Mouse (Mus musculus) midbrain, embryonic 14.5 days (tissue): ENCODE results near the gene Duoxa2. TPM values are rescaled to one million over a fixed set of nuclear protein-coding genes. Genes with fewer than 3 reads are reported as not detected.
"Not testable (repeated sequence)": the region's sequence is repeated elsewhere in the genome, so short reads cannot be mapped to it uniquely, and the experiment has no call there.

Experiments
- ATAC-seq: fragments of 200-750 bp; cut with Nextera tagmentation; 2 replicates; pipeline ENCODE4 v1.8.0; 2017; ENCODE audit warnings: moderate number of reproducible peaks, moderate library complexity; ENCODE audit not compliant: low FRiP score, low TSS enrichment
- DNase-seq: peaks from one replicate; pipeline ENCODE4 v3.0.0-alpha.2; 2015
- H3K27ac ChIP-seq: fragments of 300-500 bp; sonication (generic); replicated peaks from 2 replicates; pipeline ENCODE4 v1.5.1; 2014; ENCODE audit warnings: mild to moderate bottlenecking, low read depth, low read length, moderate library complexity
- H3K27me3 ChIP-seq: fragments of 300-500 bp; sonication (generic); 2 replicates; pipeline ENCODE4 v1.6.1; 2014; ENCODE audit warnings: low read length, control low read depth, mixed read lengths; ENCODE audit not compliant: control insufficient read depth, insufficient read depth
- H3K36me3 ChIP-seq: fragments of 300-500 bp; sonication (generic); 2 replicates; pipeline ENCODE4 v1.6.1; 2014; ENCODE audit warnings: low read length, control low read depth; ENCODE audit not compliant: control insufficient read depth, insufficient read depth
- H3K4me1 ChIP-seq: fragments of 300-500 bp; sonication (generic); 2 replicates; pipeline ENCODE4 v1.6.1; 2014; ENCODE audit warnings: mild to moderate bottlenecking, antibody characterized with exemption, low read length, control low read depth; ENCODE audit not compliant: control insufficient read depth, insufficient read depth
- H3K4me2 ChIP-seq: fragments of 300-500 bp; sonication (generic); 2 replicates; pipeline ENCODE4 v1.6.1; 2014; ENCODE audit warnings: mild to moderate bottlenecking, low read length, moderate library complexity
- H3K4me3 ChIP-seq: fragments of 300-500 bp; sonication (generic); replicated peaks from 2 replicates; pipeline ENCODE4 v1.5.1; 2014; ENCODE audit warnings: low read depth, low read length
- H3K9ac ChIP-seq: fragments of 300-500 bp; sonication (generic); replicated peaks from 2 replicates; pipeline ENCODE4 v1.6.1; 2014; ENCODE audit warnings: mild to moderate bottlenecking, low read length, moderate library complexity
- H3K9me3 ChIP-seq: fragments of 300-500 bp; sonication (generic); 2 replicates; pipeline ENCODE4 v1.6.1; 2016; ENCODE audit warnings: low read length, control low read depth, mixed read lengths; ENCODE audit not compliant: control insufficient read depth
- WGBS: fragments of 180-500 bp; shearing (Covaris S2); extraction: QIAGEN DNeasy Blood & Tissue Kit; methylation state at CpG from one replicate; pipeline ENCODE4 v1.1.7; 2014; 5-methylcytosine and 5-hydroxymethylcytosine counted together
- polyA plus RNA-seq: library from polyadenylated mRNA; unstranded; fragments of >200 nt; fragmentation: Nextera tagmentation; extraction: Ambion mirVana; gene quantifications from 2 replicates; pipeline ENCODE4 v1.2.1, GENCODE M21; 2014

Gene Duoxa2
- polyA plus RNA-seq, 1 experiment from 2014 or later: not detected

DNA sequence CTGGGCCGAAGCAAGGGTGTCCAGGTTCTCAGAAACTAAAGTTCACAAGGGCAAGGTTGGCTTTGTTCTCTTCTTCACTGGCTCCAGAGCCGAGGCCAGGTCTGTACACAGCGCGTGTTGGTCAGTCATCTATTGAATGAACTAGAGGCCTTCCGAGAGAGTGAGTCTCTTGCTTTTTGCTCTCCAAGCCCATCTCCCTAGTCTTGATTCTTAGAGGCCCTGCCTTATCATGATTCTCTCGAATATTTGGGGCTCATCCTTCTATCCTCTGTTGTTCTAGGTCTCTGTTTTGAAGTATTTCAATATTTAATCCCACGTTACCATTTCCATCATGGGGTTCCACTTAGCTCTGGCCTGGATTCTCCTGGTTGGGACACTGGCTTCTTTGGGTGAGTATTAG lies 16.7 kb downstream of the Duoxa2 start, which contains the start of gene Duox1:
Gene Duox1 (plus strand): TSS at position 301 of the 400 bp plus-strand sequence.
- 88% methylated on average over 7 of the region's 7 CpGs for WGBS
- ATAC-seq (no peak), DNase-seq (no peak)
- H3K4me1 ChIP-seq: peaks cover 6% of the 10 kb centered on the region; the same call in 1 of the 2 replicates
- no peaks in the 10 kb centered on the region for H3K9me3 ChIP-seq
- H3K4me2 ChIP-seq: no peak within 1 kb of the TSS
- H3K9ac ChIP-seq: no peak within 1 kb of the TSS
- H3K4me3 ChIP-seq: no peak within 1 kb of the TSS
- H3K27ac ChIP-seq: no peak within 1 kb of the TSS
- H3K36me3 ChIP-seq: no peaks in the 10 kb centered on the region
- H3K27me3 ChIP-seq: peaks cover 24% of the 10 kb centered on the region

DNA sequence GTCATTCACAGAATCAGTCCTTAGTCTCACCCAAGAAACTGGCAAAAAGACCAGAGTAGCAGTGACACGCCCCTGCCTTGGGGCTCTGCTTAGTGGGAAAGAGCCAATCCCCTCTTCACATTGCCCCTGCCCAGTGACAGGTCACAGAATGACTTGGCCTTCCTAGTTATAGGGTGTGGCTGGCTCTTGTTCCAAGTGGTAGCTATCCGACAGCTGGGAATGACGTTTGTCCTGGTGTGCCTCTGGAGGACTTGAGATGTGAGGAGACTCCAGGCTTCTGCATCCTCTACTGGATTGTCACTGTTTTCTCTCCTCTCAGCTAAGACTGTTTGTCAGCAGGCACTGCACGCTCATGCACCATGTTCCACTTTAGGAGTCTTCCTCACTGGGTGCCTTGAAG lies 18.7 kb downstream of the Duoxa2 start:
- Histone ChIP-seq H3K27me3 (peaks cover 24% of the 10 kb centered on the region), H3K27ac (no peak overlapping the region), H3K4me2 (no peak overlapping the region), H3K4me1 (peaks cover 6% of the 10 kb centered on the region; the same call in 1 of the 2 replicates), H3K36me3 (no peaks in the 10 kb centered on the region), H3K4me3 (no peak overlapping the region), H3K9me3 (no peaks in the 10 kb centered on the region), H3K9ac (no peak overlapping the region)
- DNase-seq (no peak), ATAC-seq (no peak)
- WGBS: 75% methylated on average over 4 of the region's 4 CpGs

DNA sequence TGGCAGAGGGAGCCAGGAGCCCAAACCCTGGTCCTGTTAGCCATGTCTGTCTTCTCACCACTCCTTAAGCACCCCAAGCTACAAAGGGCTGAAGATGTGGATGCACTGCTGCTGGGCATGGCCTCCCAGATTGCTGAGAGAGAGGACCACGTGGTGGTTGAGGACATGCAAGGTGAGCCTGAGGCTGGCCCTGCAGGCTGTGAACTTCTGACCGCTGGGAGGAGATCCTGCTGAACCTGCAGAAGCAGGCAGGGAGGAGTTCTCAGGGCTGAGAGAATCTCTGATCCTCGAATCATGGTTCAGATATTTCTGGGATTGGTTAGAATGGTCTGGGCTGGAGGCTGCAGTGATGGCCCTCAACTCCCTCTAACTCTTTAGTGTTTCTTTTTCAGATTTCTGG lies 25.3 kb downstream of the Duoxa2 start:
- DNase-seq (no peak), ATAC-seq (no peak)
- H3K36me3 ChIP-seq: no peaks in the 10 kb centered on the region
- no peak overlapping the region for H3K4me2 ChIP-seq
- WGBS: 60% methylated on average over 3 of the region's 3 CpGs
- no peak overlapping the region for H3K9ac ChIP-seq
- H3K27me3 ChIP-seq: no peaks in the 10 kb centered on the region
- no peaks in the 10 kb centered on the region for H3K4me1 ChIP-seq
- H3K4me3 ChIP-seq: no peak overlapping the region
- H3K27ac ChIP-seq: no peak overlapping the region
- H3K9me3 ChIP-seq: no peaks in the 10 kb centered on the region

DNA sequence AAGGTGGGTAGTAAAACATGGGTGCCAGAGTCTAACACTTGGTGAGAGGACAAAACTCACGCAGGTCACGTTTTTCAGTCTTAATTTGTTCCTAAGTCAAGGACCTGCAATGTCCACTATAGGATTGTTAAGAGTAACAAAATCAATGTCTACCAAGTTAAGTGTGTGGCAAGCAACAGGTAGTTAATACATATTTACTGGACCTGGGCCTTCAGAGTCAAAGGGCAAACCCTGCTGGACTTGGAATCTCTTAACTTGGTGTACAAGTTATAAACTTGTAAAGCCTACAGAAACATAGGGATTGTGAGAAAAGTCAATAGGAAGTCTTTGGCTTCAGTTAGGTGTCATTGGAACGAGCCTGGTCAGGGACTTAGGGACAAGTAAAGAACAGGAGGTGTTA lies 25.9 kb downstream of the Duoxa2 start:
- no peaks in the 10 kb centered on the region for H3K4me1 ChIP-seq
- H3K36me3 ChIP-seq: no peaks in the 10 kb centered on the region
- H3K9ac ChIP-seq: no peak overlapping the region
- no peaks in the 10 kb centered on the region for H3K27me3 ChIP-seq
- H3K4me3 ChIP-seq: no peak overlapping the region
- no peak for ATAC-seq
- H3K4me2 ChIP-seq: no peak overlapping the region
- no peak overlapping the region for H3K27ac ChIP-seq
- DNase-seq: no peak
- no peaks in the 10 kb centered on the region for H3K9me3 ChIP-seq
- WGBS: 78% methylated on average over 3 of the region's 3 CpGs

DNA sequence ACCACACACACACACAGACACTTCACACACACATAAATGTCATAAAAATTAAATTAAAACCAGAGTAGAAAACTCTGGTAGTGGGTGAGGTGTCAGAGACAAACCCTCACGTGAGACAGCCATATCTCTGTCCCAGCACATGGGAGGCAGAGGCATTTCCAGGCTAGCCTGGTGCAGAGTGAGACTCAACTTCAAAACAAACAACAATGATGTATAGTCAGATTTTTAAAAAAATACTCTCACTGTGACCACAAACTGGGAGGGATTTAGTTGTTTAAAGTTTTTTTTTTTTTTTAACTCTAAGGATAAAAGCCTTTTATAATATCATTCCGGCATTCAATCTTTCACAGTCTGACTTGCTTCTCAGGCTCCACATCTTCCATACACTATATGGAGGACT lies 26.7 kb downstream of the Duoxa2 start:
- no peaks in the 10 kb centered on the region for H3K27me3 ChIP-seq
- ATAC-seq (no peak), DNase-seq (no peak)
- no peaks in the 10 kb centered on the region for H3K4me1 ChIP-seq
- H3K27ac ChIP-seq: no peak overlapping the region
- no peak overlapping the region for H3K4me3 ChIP-seq
- no peak overlapping the region for H3K4me2 ChIP-seq
- no peaks in the 10 kb centered on the region for H3K36me3 ChIP-seq
- H3K9me3 ChIP-seq: no peaks in the 10 kb centered on the region
- no peak overlapping the region for H3K9ac ChIP-seq
- 80% methylated on average over 2 of the region's 2 CpGs for WGBS

DNA sequence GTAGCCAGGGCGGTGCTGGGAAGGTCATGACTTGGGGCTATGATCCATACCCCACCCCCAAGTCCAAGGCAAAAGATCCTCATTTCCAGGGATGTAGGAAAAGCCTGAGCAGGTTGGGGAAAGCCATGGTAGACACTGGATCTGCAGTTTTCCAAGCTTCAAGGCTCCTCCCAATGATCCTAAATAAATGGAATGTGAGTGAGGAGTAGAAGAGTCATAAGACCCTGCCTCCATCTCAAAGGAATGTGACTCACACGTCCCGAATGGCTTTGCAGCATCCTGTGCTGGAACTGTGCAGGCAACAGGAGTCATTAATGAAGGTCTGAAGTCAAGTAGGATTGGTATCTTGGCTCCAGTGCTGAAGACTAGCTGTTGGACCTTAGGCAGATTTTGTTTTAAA lies 29.3 kb downstream of the Duoxa2 start:
- H3K27ac ChIP-seq: no peak overlapping the region
- no peak overlapping the region for H3K4me2 ChIP-seq

DNA sequence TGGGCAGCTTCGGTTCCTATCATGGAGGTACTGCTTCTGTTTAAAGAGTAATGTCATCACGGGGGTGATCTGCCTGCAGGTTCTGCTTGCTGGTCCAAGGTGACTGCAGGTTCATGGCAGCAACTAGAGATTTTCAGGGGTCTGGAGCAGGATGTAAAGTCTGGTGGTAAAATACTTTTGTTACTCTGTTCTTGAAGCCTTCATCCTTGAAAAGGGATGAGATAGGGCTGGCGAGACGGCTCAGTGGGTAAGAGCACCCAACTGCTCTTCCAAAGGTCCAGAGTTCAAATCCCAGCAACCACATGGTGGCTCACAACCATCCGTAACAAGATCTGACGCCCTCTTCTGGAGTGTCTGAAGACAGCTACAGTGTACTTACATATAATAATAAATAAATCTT lies 31.6 kb downstream of the Duoxa2 start:
- not testable (repeated sequence) for DNase-seq, H3K27me3 ChIP-seq, H3K9me3 ChIP-seq, H3K4me2 ChIP-seq, H3K36me3 ChIP-seq, ATAC-seq, H3K27ac ChIP-seq, H3K4me1 ChIP-seq, H3K9ac ChIP-seq, H3K4me3 ChIP-seq
- 94% methylated on average over 4 of the region's 6 CpGs for WGBS

More for the DNA sequence above, 29.3 kb downstream of the Duoxa2 start:
- no peaks in the 10 kb centered on the region for H3K4me1 ChIP-seq
- no peaks in the 10 kb centered on the region for H3K9me3 ChIP-seq
- ATAC-seq (no peak), DNase-seq (no peak)
- H3K36me3 ChIP-seq: no peaks in the 10 kb centered on the region
- H3K27me3 ChIP-seq: no peaks in the 10 kb centered on the region
- no peak overlapping the region for H3K4me3 ChIP-seq
- 87% methylated on average over 3 of the region's 3 CpGs for WGBS
- no peak overlapping the region for H3K9ac ChIP-seq

DNA sequence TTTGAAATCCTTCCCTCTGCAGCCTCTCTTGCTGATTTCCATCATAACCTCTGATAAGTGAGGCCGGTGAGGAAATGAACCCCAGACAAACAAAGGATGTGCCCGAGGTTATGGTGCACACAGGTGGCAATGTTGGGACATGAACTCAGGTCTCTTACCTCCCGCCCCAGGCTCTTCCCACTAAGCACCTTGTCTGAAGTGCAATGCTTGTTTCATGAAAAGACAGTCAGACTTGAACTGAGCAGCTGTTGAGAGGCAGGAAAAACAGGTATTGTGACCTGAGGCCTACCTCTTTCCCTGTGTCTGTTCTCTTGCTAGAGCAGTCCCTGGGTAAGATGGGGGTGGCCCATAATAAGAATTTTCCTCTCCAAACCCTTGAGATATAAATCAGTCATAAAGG lies 33.5 kb downstream of the Duoxa2 start:
- WGBS: 93% methylated on average over 3 of the region's 3 CpGs
- ATAC-seq (no peak), DNase-seq (no peak)

DNA sequence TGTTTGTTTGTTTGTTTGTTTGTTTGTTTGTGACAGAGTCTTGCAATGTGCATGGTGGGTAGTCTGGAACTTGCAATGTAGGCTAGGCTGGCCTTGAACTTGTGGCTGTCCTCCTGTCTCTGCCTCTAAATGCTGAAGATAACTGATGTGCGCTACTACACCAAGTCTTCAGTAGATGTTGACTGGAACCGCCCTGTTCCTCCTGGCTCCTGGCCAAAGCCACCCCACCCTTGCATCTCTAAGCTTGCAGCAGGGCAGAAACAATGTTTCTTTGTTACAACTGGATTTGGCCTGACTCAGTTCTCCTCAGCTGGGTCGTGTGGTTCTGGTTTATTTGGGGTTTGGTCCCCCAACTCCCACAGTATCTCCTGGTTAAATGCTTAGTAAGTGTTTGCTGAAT lies 35.5 kb downstream of the Duoxa2 start:
- no peak for ATAC-seq
- H3K27ac ChIP-seq: no peak overlapping the region
- 55% methylated on average over 3 of the region's 3 CpGs for WGBS

More for the DNA sequence above, 33.5 kb downstream of the Duoxa2 start:
- Histone ChIP-seq H3K36me3 (no peaks in the 10 kb centered on the region), H3K9me3 (no peaks in the 10 kb centered on the region), H3K4me3 (no peak overlapping the region), H3K9ac (no peak overlapping the region), H3K4me1 (no peaks in the 10 kb centered on the region), H3K27me3 (no peaks in the 10 kb centered on the region), H3K4me2 (no peak overlapping the region), H3K27ac (no peak overlapping the region)

More for the DNA sequence above, 35.5 kb downstream of the Duoxa2 start:
- H3K4me2 ChIP-seq: no peak overlapping the region
- no peaks in the 10 kb centered on the region for H3K4me1 ChIP-seq
- H3K4me3 ChIP-seq: no peak overlapping the region
- H3K36me3 ChIP-seq: no peaks in the 10 kb centered on the region
- H3K27me3 ChIP-seq: no peaks in the 10 kb centered on the region
- no peaks in the 10 kb centered on the region for H3K9me3 ChIP-seq
- H3K9ac ChIP-seq: no peak overlapping the region
- DNase-seq: no peak
